Comparison of ENCODE assay signal across 22 mouse cellular contexts in genomic region chr4:136125458-136125857, GRCm38 (mm10). TPM values are rescaled to one million over a fixed set of nuclear protein-coding genes. Genes with fewer than 3 reads are reported as not detected.
DNase-seq lines count a peak whose midpoint lies in the region; ATAC-seq and TF ChIP-seq lines count a peak whose summit lies in the region.
"Had no signal": no experiment of that assay in that cellular context is flagged by ENCODE, and none has a peak within 500 bp of the region (broad histone marks: within the 10 kb centered on the region; RNA-seq: fewer than 3 reads in every experiment).

No protein-coding gene starts in this region.

- no peak overlapping the region for H3K4me3 ChIP-seq in gastrocnemius, adult 2 months
- H3K4me3 ChIP-seq in hindbrain, embryonic 10.5 days: no peak overlapping the region
- H3K4me3 ChIP-seq in hindbrain, embryonic 13.5 days: no peak overlapping the region
- no peak overlapping the region for H3K4me3 ChIP-seq in midbrain, embryonic 10.5 days
- no peak overlapping the region for H3K4me3 ChIP-seq in midbrain, embryonic 11.5 days (ENCODE audit: low read depth, low read length)
- H3K4me3 ChIP-seq: heart, embryonic 13.5 days; hindbrain, embryonic 15.5 days had no signal

- H3K36me3 ChIP-seq in hindbrain, embryonic 10.5 days: no peaks in the 10 kb centered on the region
- no peaks in the 10 kb centered on the region for H3K36me3 ChIP-seq in hindbrain, embryonic 13.5 days
- no peaks in the 10 kb centered on the region for H3K36me3 ChIP-seq in midbrain, embryonic 10.5 days
- H3K36me3 ChIP-seq in midbrain, embryonic 11.5 days (ENCODE audit: control insufficient read depth, insufficient read depth, low read length): no peaks in the 10 kb centered on the region
- H3K36me3 ChIP-seq: G1E; heart, embryonic 13.5 days; hindbrain, embryonic 15.5 days had no signal

- peaks cover 17% of the 10 kb centered on the region for H3K4me1 ChIP-seq in hindbrain, embryonic 10.5 days (replicated peaks)
- H3K4me1 ChIP-seq in hindbrain, embryonic 13.5 days (replicated peaks): no peaks in the 10 kb centered on the region
- H3K4me1 ChIP-seq in midbrain, embryonic 10.5 days: peaks cover 18% of the 10 kb centered on the region
- no peaks in the 10 kb centered on the region for H3K4me1 ChIP-seq in midbrain, embryonic 11.5 days (ENCODE audit: control insufficient read depth, insufficient read depth, low read length)
- H3K4me1 ChIP-seq: hindbrain, embryonic 15.5 days had no signal

- intact Hi-C loops in gastrocnemius, adult 2 months (cut with DNase I): no loop called here

- no peak overlapping the region for H3K9ac ChIP-seq in hindbrain, embryonic 13.5 days
- no peak overlapping the region for H3K9ac ChIP-seq in midbrain, embryonic 11.5 days (ENCODE audit: low read length)
- H3K9ac ChIP-seq: heart, embryonic 13.5 days; hindbrain, embryonic 15.5 days had no signal

- DNase-seq in gastrocnemius, adult 2 months: no peak
- no peak for DNase-seq in gastrocnemius, postnatal 4 days (ENCODE audit: low spot score in 2 of 2)
- no peak for DNase-seq in hindbrain, embryonic 10.5 days (ENCODE audit: low spot score)
- DNase-seq in midbrain, embryonic 10.5 days (ENCODE audit: low spot score): no peak
- DNase-seq in midbrain, embryonic 11.5 days (ENCODE audit: low spot score, missing footprints): no peak
- no peak for DNase-seq in cerebellum, adult 9-10 months
- DNase-seq: adrenal gland, adult 2 months; adrenal gland, postnatal 14 days; B cell, adult 2 months; cerebellum, adult 11-12 months; cerebellum, adult 8-10 months; cerebellum, postnatal 14 days; gastrocnemius, postnatal 10 days; gastrocnemius, postnatal 36 days; heart, postnatal 36 days had no signal

- ATAC-seq in hindbrain, embryonic 13.5 days (ENCODE audit: low FRiP score): no peak
- ATAC-seq in midbrain, embryonic 11.5 days (ENCODE audit: low FRiP score): no peak
- ATAC-seq: forebrain, embryonic 14.5 days; intestine, postnatal 0 days; Patski had no signal

- TF ChIP-seq CTCF in gastrocnemius, adult 2 months (IDR thresholded peaks at IDR 0.05): no peak

- WGBS in hindbrain, embryonic 10.5 days: 88% methylated on average over 11 of the region's 11 CpGs
- 88% methylated on average over 11 of the region's 11 CpGs for WGBS in hindbrain, embryonic 13.5 days
- WGBS in midbrain, embryonic 10.5 days: 91% methylated on average over 11 of the region's 11 CpGs
- WGBS in midbrain, embryonic 11.5 days: 92% methylated on average over 11 of the region's 11 CpGs

- no peaks in the 10 kb centered on the region for H3K27me3 ChIP-seq in hindbrain, embryonic 10.5 days (ENCODE audit: insufficient read depth, poor library complexity, severe bottlenecking)
- H3K27me3 ChIP-seq in hindbrain, embryonic 13.5 days: no peaks in the 10 kb centered on the region
- no peaks in the 10 kb centered on the region for H3K27me3 ChIP-seq in midbrain, embryonic 10.5 days (ENCODE audit: low read depth, poor library complexity, severe bottlenecking)
- H3K27me3 ChIP-seq in midbrain, embryonic 11.5 days (ENCODE audit: control insufficient read depth, insufficient read depth, low read length): no peaks in the 10 kb centered on the region
- H3K27me3 ChIP-seq: hindbrain, embryonic 15.5 days; Patski had no signal

- no peak overlapping the region for H3K4me2 ChIP-seq in hindbrain, embryonic 13.5 days
- no peak overlapping the region for H3K4me2 ChIP-seq in midbrain, embryonic 11.5 days
- H3K4me2 ChIP-seq: heart, embryonic 13.5 days; hindbrain, embryonic 15.5 days had no signal

- H3K9me3 ChIP-seq in hindbrain, embryonic 10.5 days: peaks cover 9% of the 10 kb centered on the region
- H3K9me3 ChIP-seq in hindbrain, embryonic 13.5 days: no peaks in the 10 kb centered on the region
- H3K9me3 ChIP-seq in midbrain, embryonic 10.5 days (replicated peaks): peaks cover 9% of the 10 kb centered on the region
- H3K9me3 ChIP-seq in midbrain, embryonic 11.5 days (ENCODE audit: control insufficient read depth, low read length): peaks cover 3% of the 10 kb centered on the region; the same call in 1 of the 2 replicates
- H3K9me3 ChIP-seq: hindbrain, embryonic 15.5 days had no signal

- peak overlapping the region; percentile 24; the same call in 1 of the 2 replicates for H3K27ac ChIP-seq in gastrocnemius, adult 2 months
- H3K27ac ChIP-seq in hindbrain, embryonic 10.5 days: 0 out of 2 replicates have a peak overlapping the region, but pooled peaks have one; percentile 41
- no peak overlapping the region for H3K27ac ChIP-seq in hindbrain, embryonic 13.5 days
- H3K27ac ChIP-seq in midbrain, embryonic 10.5 days (replicated peaks): 0 out of 2 replicates have a peak overlapping the region, but pooled peaks have one; percentile 65
- no peak overlapping the region for H3K27ac ChIP-seq in midbrain, embryonic 11.5 days (ENCODE audit: low read depth, low read length)
- H3K27ac ChIP-seq: hindbrain, embryonic 15.5 days had no signal

RNA-seq across cellular contexts. Expression of gene Id3, which starts 17.8 kb away (rescaled TPM):
- 10 to 100 TPM; 11.3 to 21.9 TPM for total RNA-seq in gastrocnemius, adult 2 months (2021)
- 10 to 100 TPM; 51.3 to 59.3 TPM for total RNA-seq in gastrocnemius, postnatal 4 days (2021)
- 576 and 684 TPM in 2 replicates for polyA plus RNA-seq in hindbrain, embryonic 10.5 days (2016; fragmentation: Nextera tagmentation; extraction: Ambion mirVana)
- polyA plus RNA-seq in hindbrain, embryonic 13.5 days (2015; fragmentation: Nextera tagmentation; extraction: Ambion mirVana): 234 and 269 TPM in 2 replicates
- 619 and 802 TPM in 2 replicates for polyA plus RNA-seq in midbrain, embryonic 10.5 days (2016; fragmentation: Nextera tagmentation; extraction: Ambion mirVana)
- polyA plus RNA-seq in midbrain, embryonic 11.5 days (2014; fragmentation: Nextera tagmentation; extraction: Ambion mirVana): 500 and 543 TPM in 2 replicates
- polyA plus RNA-seq: G1E had no signal

RNA-seq across cellular contexts. Expression of gene E2f2, which starts 46.7 kb away (rescaled TPM):
- 1 to 10 TPM in 1 of 2 experiments, under 1 TPM in 1; 0.48 to 1.1 TPM for total RNA-seq in gastrocnemius, adult 2 months (2021)
- total RNA-seq in gastrocnemius, postnatal 4 days (2021): 10 to 100 TPM; 18.4 to 19.4 TPM
- polyA plus RNA-seq in hindbrain, embryonic 10.5 days (2016; fragmentation: Nextera tagmentation; extraction: Ambion mirVana): 9.0 and 9.4 TPM in 2 replicates
- 2.7 and 3.2 TPM in 2 replicates for polyA plus RNA-seq in hindbrain, embryonic 13.5 days (2015; fragmentation: Nextera tagmentation; extraction: Ambion mirVana)
- polyA plus RNA-seq in midbrain, embryonic 10.5 days (2016; fragmentation: Nextera tagmentation; extraction: Ambion mirVana): 10.3 and 10.8 TPM in 2 replicates
- polyA plus RNA-seq in midbrain, embryonic 11.5 days (2014; fragmentation: Nextera tagmentation; extraction: Ambion mirVana): 6.8 and 8.0 TPM in 2 replicates

Comparison
In these comparisons a context has a peak if more than half of its experiments do, and no peak if none do; other contexts are left out.
1. H3K27ac ChIP-seq: peak in gastrocnemius, adult 2 months (single experiment), hindbrain, embryonic 10.5 days (single experiment) and midbrain, embryonic 10.5 days (single experiment); none in hindbrain, embryonic 13.5 days (single experiment) and midbrain, embryonic 11.5 days (single experiment).